Mouse (Mus musculus): ENCODE data around the gene Mr1. TPM values are rescaled to one million over a fixed set of nuclear protein-coding genes. Genes with fewer than 3 reads are reported as not detected.
A peak's percentile ranks its signal among the peaks of the same experiment; 100 is the strongest.

Mr1 gene
- polyA plus RNA-seq, 1 experiment from 2014 or later: 6.2 TPM

- Histone ChIP-seq H3K4me3 (no peak overlapping the region), H3K4me1 (0 out of 2 replicates have a peak, but pooled peaks cover 5% of the 10 kb centered on the region), H3K9me3 (no peaks in the 10 kb centered on the region), H3K36me3 (no peaks in the 10 kb centered on the region), H3K27me3 (no peaks in the 10 kb centered on the region), H3K9ac (no peak overlapping the region), H3K27ac (no peak overlapping the region), H3K4me2 (replicated peaks) (no peak overlapping the region)
- 97% methylated on average over 5 of the region's 5 CpGs for WGBS
- ATAC-seq (ENCODE audit: insufficient number of reproducible peaks, insufficient read depth, low FRiP score, low TSS enrichment): no peak
Measured at GRCm38 (mm10) chr1:155124397-155124796, 22.2 kb downstream of the Mr1 start.

GRCm38 (mm10) chr1:155121977-155122939 is 24.4 kb downstream of the Mr1 start:
- Histone ChIP-seq H3K36me3 (no peaks in the 10 kb centered on the region), H3K9ac (no peak overlapping the region), H3K4me1 (0 out of 2 replicates have a peak, but pooled peaks cover 5% of the 10 kb centered on the region), H3K4me2 (replicated peaks) (no peak overlapping the region), H3K4me3 (no peak overlapping the region), H3K27ac (no peak overlapping the region), H3K9me3 (no peaks in the 10 kb centered on the region), H3K27me3 (no peaks in the 10 kb centered on the region)
- WGBS: 72% methylated on average over 21 of the region's 21 CpGs
- ATAC-seq (ENCODE audit: insufficient number of reproducible peaks, insufficient read depth, low FRiP score, low TSS enrichment): no peak

GRCm38 (mm10) chr1:155119719-155120118 is 26.9 kb downstream of the Mr1 start:
- H3K36me3 ChIP-seq: no peaks in the 10 kb centered on the region

GRCm38 (mm10) chr1:155113946-155114345 is 32.7 kb downstream of the Mr1 start:
- Histone ChIP-seq H3K9me3 (no peaks in the 10 kb centered on the region), H3K9ac (no peak overlapping the region), H3K4me1 (peaks cover 9% of the 10 kb centered on the region), H3K4me2 (replicated peaks) (no peak overlapping the region), H3K27ac (no peak overlapping the region), H3K36me3 (no peaks in the 10 kb centered on the region), H3K4me3 (no peak overlapping the region), H3K27me3 (no peaks in the 10 kb centered on the region)
- ATAC-seq (ENCODE audit: insufficient number of reproducible peaks, insufficient read depth, low FRiP score, low TSS enrichment): no peak
- 16% methylated on average over 3 of the region's 3 CpGs for WGBS

More at GRCm38 (mm10) chr1:155119719-155120118, 26.9 kb downstream of the Mr1 start:
- no peak overlapping the region for H3K27ac ChIP-seq
- WGBS: 76% methylated on average over 1 of the region's 1 CpGs
- H3K27me3 ChIP-seq: no peaks in the 10 kb centered on the region
- H3K4me1 ChIP-seq: no peaks in the 10 kb centered on the region
- H3K9ac ChIP-seq: no peak overlapping the region
- H3K4me2 ChIP-seq (replicated peaks): no peak overlapping the region
- no peak for ATAC-seq (ENCODE audit: insufficient number of reproducible peaks, insufficient read depth, low FRiP score, low TSS enrichment)
- H3K9me3 ChIP-seq: no peaks in the 10 kb centered on the region
- H3K4me3 ChIP-seq: no peak overlapping the region

- Histone ChIP-seq H3K9me3 (no peaks in the 10 kb centered on the region), H3K4me3 (no peak overlapping the region), H3K27ac (no peak overlapping the region), H3K4me1 (peaks cover 19% of the 10 kb centered on the region), H3K4me2 (replicated peaks) (no peak overlapping the region), H3K9ac (no peak overlapping the region), H3K27me3 (no peaks in the 10 kb centered on the region), H3K36me3 (no peaks in the 10 kb centered on the region)
- 85% methylated on average over 1 of the region's 1 CpGs for WGBS
- no peak for ATAC-seq (ENCODE audit: insufficient number of reproducible peaks, insufficient read depth, low FRiP score, low TSS enrichment)
Measured at GRCm38 (mm10) chr1:155112875-155113274, 33.7 kb downstream of the Mr1 start.

GRCm38 (mm10) chr1:155112118-155112517 is 34.5 kb downstream of the Mr1 start:
- no peak overlapping the region for H3K4me2 ChIP-seq (replicated peaks)
- no peaks in the 10 kb centered on the region for H3K9me3 ChIP-seq
- 58% methylated on average over 4 of the region's 4 CpGs for WGBS
- no peak for ATAC-seq (ENCODE audit: insufficient number of reproducible peaks, insufficient read depth, low FRiP score, low TSS enrichment)
- no peaks in the 10 kb centered on the region for H3K27me3 ChIP-seq
- H3K4me1 ChIP-seq: peaks cover 24% of the 10 kb centered on the region
- no peak overlapping the region for H3K27ac ChIP-seq
- H3K9ac ChIP-seq: no peak overlapping the region
- H3K4me3 ChIP-seq: no peak overlapping the region
- no peaks in the 10 kb centered on the region for H3K36me3 ChIP-seq

- Histone ChIP-seq H3K27ac (no peak overlapping the region), H3K9me3 (no peaks in the 10 kb centered on the region), H3K4me2 (replicated peaks) (no peak overlapping the region), H3K27me3 (no peaks in the 10 kb centered on the region), H3K4me3 (no peak overlapping the region), H3K36me3 (no peaks in the 10 kb centered on the region), H3K4me1 (peaks cover 24% of the 10 kb centered on the region), H3K9ac (no peak overlapping the region)
- ATAC-seq (ENCODE audit: insufficient number of reproducible peaks, insufficient read depth, low FRiP score, low TSS enrichment): no peak
- WGBS: 23% methylated on average over 6 of the region's 6 CpGs
Measured at GRCm38 (mm10) chr1:155111491-155111890, 35.1 kb downstream of the Mr1 start.

GRCm38 (mm10) chr1:155109387-155110350 is 36.9 kb downstream of the Mr1 start:
- 16% methylated on average over 18 of the region's 18 CpGs for WGBS
- no peak overlapping the region; the same call in 1 of the 2 replicates for H3K9ac ChIP-seq
- peak overlapping the region; percentile 21 for H3K4me2 ChIP-seq (replicated peaks)
- no peaks in the 10 kb centered on the region for H3K9me3 ChIP-seq
- ATAC-seq (ENCODE audit: insufficient number of reproducible peaks, insufficient read depth, low FRiP score, low TSS enrichment): no peak
- no peaks in the 10 kb centered on the region for H3K27me3 ChIP-seq
- peak overlapping the region; percentile 52 for H3K27ac ChIP-seq
- no peaks in the 10 kb centered on the region for H3K36me3 ChIP-seq
- no peak overlapping the region; the same call in 1 of the 2 replicates for H3K4me3 ChIP-seq
- peaks cover 24% of the 10 kb centered on the region for H3K4me1 ChIP-seq

GRCm38 (mm10) chr1:155108412-155108811 is 38.2 kb downstream of the Mr1 start:
- Histone ChIP-seq H3K4me2 (replicated peaks) (no peak overlapping the region), H3K4me3 (no peak overlapping the region), H3K27ac (peak overlapping the region; percentile 33; the same call in 1 of the 2 replicates), H3K36me3 (no peaks in the 10 kb centered on the region), H3K9ac (no peak overlapping the region), H3K9me3 (no peaks in the 10 kb centered on the region), H3K4me1 (peaks cover 24% of the 10 kb centered on the region), H3K27me3 (no peaks in the 10 kb centered on the region)
- no peak for ATAC-seq (ENCODE audit: insufficient number of reproducible peaks, insufficient read depth, low FRiP score, low TSS enrichment)
- 31% methylated on average over 3 of the region's 4 CpGs for whole genome bisulfite sequencing

GRCm38 (mm10) chr1:155107843-155108242 is 38.8 kb downstream of the Mr1 start:
- Histone ChIP-seq H3K4me2 (replicated peaks) (no peak overlapping the region), H3K9me3 (no peaks in the 10 kb centered on the region), H3K27me3 (no peaks in the 10 kb centered on the region), H3K9ac (no peak overlapping the region), H3K36me3 (no peaks in the 10 kb centered on the region), H3K4me1 (peaks cover 24% of the 10 kb centered on the region), H3K27ac (peak overlapping the region; percentile 57; the same call in 1 of the 2 replicates), H3K4me3 (no peak overlapping the region)
- 25% methylated on average over 5 of the region's 5 CpGs for WGBS
- ATAC-seq (ENCODE audit: insufficient number of reproducible peaks, insufficient read depth, low FRiP score, low TSS enrichment): no peak

- Histone ChIP-seq H3K27ac (no peak overlapping the region), H3K4me1 (peaks cover 24% of the 10 kb centered on the region), H3K4me2 (replicated peaks) (no peak overlapping the region), H3K4me3 (no peak overlapping the region), H3K9me3 (no peaks in the 10 kb centered on the region), H3K27me3 (no peaks in the 10 kb centered on the region), H3K9ac (no peak overlapping the region), H3K36me3 (no peaks in the 10 kb centered on the region)
- ATAC-seq (ENCODE audit: insufficient number of reproducible peaks, insufficient read depth, low FRiP score, low TSS enrichment): no peak
- 69% methylated on average over 1 of the region's 1 CpGs for WGBS
Measured at GRCm38 (mm10) chr1:155106310-155106709, 40.3 kb downstream of the Mr1 start.

Measured in embryonic facial prominence, embryonic 12.5 days (tissue).